Mouse (Mus musculus) right cerebral cortex, postnatal 36 days (tissue): ENCODE results near the gene Rnf128.

ENCODE experiments used
- DNase-seq, 2 experiments: peaks; one replicate each; pipeline ENCODE4 v3.0.0; 2022; ENCODE audit warnings: low spot score in 2 of 2, mixed read lengths in 1 of 2

The Rnf128 gene

GRCm38 (mm10) chrX:139622071-139622470 is 59.0 kb downstream of the Rnf128 start:
- no peak for DNase-seq

GRCm38 (mm10) chrX:139634758-139635157 is 71.6 kb downstream of the Rnf128 start:
- DNase-seq: no peak

GRCm38 (mm10) chrX:139639744-139640143 is 76.6 kb downstream of the Rnf128 start:
- DNase-seq: no peak

- DNase-seq: no peak
Measured at GRCm38 (mm10) chrX:139640418-139640817, 77.3 kb downstream of the Rnf128 start.

GRCm38 (mm10) chrX:139652226-139652625 is 89.1 kb downstream of the Rnf128 start:
- DNase-seq: no peak

GRCm38 (mm10) chrX:139653292-139653691 is 90.2 kb downstream of the Rnf128 start:
- DNase-seq: no peak

GRCm38 (mm10) chrX:139654350-139655063 is 91.4 kb downstream of the Rnf128 start:
- no peak for DNase-seq

GRCm38 (mm10) chrX:139662111-139662510 is 99.0 kb downstream of the Rnf128 start:
- DNase-seq: no peak

- DNase-seq: no peak
Measured at GRCm38 (mm10) chrX:139665829-139666228, 102.7 kb downstream of the Rnf128 start.

GRCm38 (mm10) chrX:139684410-139684774 is 121.3 kb downstream of the Rnf128 start:
- DNase-seq: no peak

- peak; percentile 55 to 77 for DNase-seq
Measured at GRCm38 (mm10) chrX:139684775-139685695, 121.9 kb downstream of the Rnf128 start, which contains the start of gene Tbc1d8b. TSS of gene Tbc1d8b (plus strand) at chrX:139684996.

- no peak for DNase-seq
Measured at GRCm38 (mm10) chrX:139714381-139714780, 151.3 kb downstream of the Rnf128 start, which contains the start of gene Gm15013. TSS of gene Gm15013 (minus strand) at chrX:139714481.

GRCm38 (mm10) chrX:139722350-139722749 is 159.2 kb downstream of the Rnf128 start:
- DNase-seq: no peak
